Mouse (Mus musculus) myocyte (in vitro differentiated cells): ENCODE data around the gene Rab36. TPM values are rescaled to one million over a fixed set of nuclear protein-coding genes. Genes with fewer than 3 reads are reported as not detected.

ENCODE experiments used
- H3K27me3 ChIP-seq: one replicate; pipeline ENCODE4 v1.6.1; 2011; ENCODE audit not compliant: control insufficient read depth, insufficient read depth, insufficient read length
- H3K36me3 ChIP-seq: one replicate; pipeline ENCODE4 v1.6.1; 2011; ENCODE audit not compliant: control insufficient read depth, insufficient read depth
- H3K4me2 ChIP-seq: one replicate; pipeline ENCODE4 v1.6.1; 2011; ENCODE audit warnings: low read depth, control low read depth
- H3K4me3 ChIP-seq: one replicate; pipeline ENCODE4 v1.5.1; 2011; ENCODE audit warnings: mild to moderate bottlenecking, control low read depth, moderate library complexity
- H3K79me2 ChIP-seq: one replicate; pipeline ENCODE4 v1.6.1; 2011; ENCODE audit not compliant: control insufficient read depth, insufficient read depth
- H3ac ChIP-seq: one replicate; pipeline ENCODE4 v1.6.1; 2011; ENCODE audit not compliant: control insufficient read depth, insufficient read length
- CEBPB ChIP-seq: IDR thresholded peaks from 2 replicates; pipeline ENCODE4 v1.6.1; 2011; ENCODE audit warnings: mild to moderate bottlenecking, moderate library complexity; ENCODE audit not compliant: poor library complexity, insufficient read depth, severe bottlenecking
- E2F4 ChIP-seq: IDR thresholded peaks from one replicate; pipeline ENCODE4 v1.6.1; 2011; ENCODE audit warnings: mild to moderate bottlenecking, control low read depth, moderate library complexity; ENCODE audit not compliant: insufficient read depth
- MAX ChIP-seq: IDR thresholded peaks from one replicate; pipeline ENCODE4 v1.6.1; 2011; ENCODE audit warnings: low read depth, mild to moderate bottlenecking, control low read depth
- MYOD1 ChIP-seq, 3 experiments: IDR thresholded peaks; one replicate each; pipeline ENCODE4 v1.6.1; 2011; ENCODE audit warnings: control low read depth in 2 of 3, low read depth in 2 of 3, mild to moderate bottlenecking in 2 of 3, moderate library complexity in 1 of 3; ENCODE audit not compliant: insufficient read length in 2 of 3, control insufficient read depth in 1 of 3
- MYOG ChIP-seq, 3 experiments: IDR thresholded peaks; one replicate each; pipeline ENCODE4 v1.6.1; 2011; ENCODE audit warnings: control low read depth in 2 of 3, low read depth in 2 of 3, mild to moderate bottlenecking in 2 of 3; ENCODE audit not compliant: insufficient read length in 2 of 3, control insufficient read depth in 1 of 3, insufficient read depth in 1 of 3
- POLR2A ChIP-seq: IDR thresholded peaks from one replicate; pipeline ENCODE4 v1.6.1; 2011; ENCODE audit warnings: low read depth, mild to moderate bottlenecking, control low read depth, moderate library complexity; ENCODE audit not compliant: insufficient read length
- POLR2AphosphoS2 ChIP-seq: IDR thresholded peaks from one replicate; pipeline ENCODE4 v1.6.1; 2011; ENCODE audit warnings: low read depth, control low read depth; ENCODE audit not compliant: insufficient read length
- REST ChIP-seq: IDR thresholded peaks from one replicate; pipeline ENCODE4 v1.6.1; 2011; ENCODE audit warnings: mild to moderate bottlenecking, control low read depth, moderate library complexity; ENCODE audit not compliant: insufficient read depth, insufficient read length
- SRF ChIP-seq: IDR thresholded peaks from one replicate; pipeline ENCODE4 v1.6.1; 2011; ENCODE audit warnings: low read depth; ENCODE audit not compliant: control insufficient read depth, insufficient read length
- TCF12 ChIP-seq: IDR thresholded peaks from one replicate; pipeline ENCODE4 v1.6.1; 2011; ENCODE audit warnings: mild to moderate bottlenecking, control low read depth; ENCODE audit not compliant: poor library complexity, insufficient read depth, severe bottlenecking
- TCF3 ChIP-seq: IDR thresholded peaks from one replicate; pipeline ENCODE4 v1.6.1; 2011; ENCODE audit warnings: low read depth, control low read depth; ENCODE audit not compliant: insufficient read length
- USF1 ChIP-seq: IDR thresholded peaks from one replicate; pipeline ENCODE4 v1.6.1; 2011; ENCODE audit warnings: low read depth, mild to moderate bottlenecking, control low read depth, moderate library complexity
- polyA plus RNA-seq: library from polyadenylated mRNA; unstranded; fragments of >200 nt; fragmentation: generic; extraction: Trizol; gene quantifications from one replicate; pipeline ENCODE4 v1.2.1, GENCODE M21; 2012; ENCODE audit warnings: missing spikeins

Gene Rab36
- polyA plus RNA-seq, 1 experiment: 0.83 TPM

DNA sequence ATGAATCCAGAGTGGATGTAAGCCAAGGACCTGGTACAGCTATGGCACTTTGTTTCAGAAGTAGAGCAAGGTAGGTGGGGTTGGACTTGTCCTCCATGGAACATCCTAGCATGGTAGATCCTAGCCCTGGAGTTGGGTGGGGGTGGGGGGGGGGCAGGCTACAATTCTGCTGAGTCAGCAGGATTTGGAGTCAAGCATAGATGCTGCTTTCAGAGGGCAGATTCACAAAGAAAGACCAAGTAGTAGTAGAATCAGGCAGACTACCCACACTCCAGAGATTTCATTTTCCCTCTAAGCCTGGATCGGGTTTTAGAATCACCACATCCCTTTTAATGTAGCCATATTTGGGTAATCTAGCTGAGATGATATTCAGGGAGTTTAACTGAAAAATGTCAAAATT lies 57.5 kb downstream of the Rab36 start:
- TF ChIP-seq SRF (no peak), E2F4 (no peak), USF1 (no peak), TCF3 (no peak), CEBPB (no peak), POLR2AphosphoS2 (no peak), MYOD1 (IDR thresholded peaks at IDR 0.05; ENCODE audit: control insufficient read depth in 1 of 3, insufficient read length in 2 of 3, low read depth in 2 of 3) (no peak), TCF12 (no peak)
- H3K36me3 ChIP-seq: no peaks in the 10 kb centered on the region

DNA sequence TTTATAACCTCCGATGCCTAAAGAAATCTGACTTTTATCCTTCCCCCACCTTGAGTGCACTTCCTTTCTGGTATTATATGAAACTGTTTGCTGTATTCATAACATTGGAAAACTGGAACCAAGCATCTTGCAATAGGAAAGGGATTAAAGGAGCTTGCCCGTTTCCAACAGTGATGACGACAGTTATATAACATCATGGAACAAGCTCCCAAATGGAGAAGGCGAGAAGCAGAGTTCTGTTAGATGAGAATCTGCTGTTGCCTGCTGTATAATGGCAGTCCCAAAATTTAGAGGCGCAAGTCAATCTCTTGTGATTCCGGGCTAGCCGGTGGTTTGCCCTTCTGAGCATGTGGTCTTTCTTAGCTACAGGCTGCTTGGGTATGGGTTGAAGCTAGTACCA lies 58.4 kb downstream of the Rab36 start:
- H3K4me3 ChIP-seq: no peak overlapping the region
- H3ac ChIP-seq: no peak overlapping the region
- no peaks in the 10 kb centered on the region for H3K36me3 ChIP-seq
- TF ChIP-seq USF1: no peak
- TF ChIP-seq POLR2A: no peak
- no peak for TF ChIP-seq REST
- TF ChIP-seq MAX: no peak
- TF ChIP-seq TCF3: no peak
- no peak for TF ChIP-seq MYOG (IDR thresholded peaks at IDR 0.05; ENCODE audit: control insufficient read depth in 1 of 3, insufficient read depth in 1 of 3, insufficient read length in 2 of 3, low read depth in 2 of 3)
- TF ChIP-seq E2F4: no peak
- no peak for TF ChIP-seq CEBPB
- TF ChIP-seq TCF12: no peak
- no peak for TF ChIP-seq SRF
- no peak for TF ChIP-seq POLR2AphosphoS2
- TF ChIP-seq MYOD1 (IDR thresholded peaks at IDR 0.05; ENCODE audit: control insufficient read depth in 1 of 3, insufficient read length in 2 of 3, low read depth in 2 of 3): no peak
- peaks cover 30% of the 10 kb centered on the region for H3K79me2 ChIP-seq
- H3K4me2 ChIP-seq: no peak overlapping the region
- H3K27me3 ChIP-seq: no peaks in the 10 kb centered on the region

More for the DNA sequence above, 57.5 kb downstream of the Rab36 start:
- Histone ChIP-seq H3K79me2 (peaks cover 25% of the 10 kb centered on the region), H3K4me2 (no peak overlapping the region), H3ac (no peak overlapping the region), H3K27me3 (no peaks in the 10 kb centered on the region), H3K4me3 (no peak overlapping the region)

DNA sequence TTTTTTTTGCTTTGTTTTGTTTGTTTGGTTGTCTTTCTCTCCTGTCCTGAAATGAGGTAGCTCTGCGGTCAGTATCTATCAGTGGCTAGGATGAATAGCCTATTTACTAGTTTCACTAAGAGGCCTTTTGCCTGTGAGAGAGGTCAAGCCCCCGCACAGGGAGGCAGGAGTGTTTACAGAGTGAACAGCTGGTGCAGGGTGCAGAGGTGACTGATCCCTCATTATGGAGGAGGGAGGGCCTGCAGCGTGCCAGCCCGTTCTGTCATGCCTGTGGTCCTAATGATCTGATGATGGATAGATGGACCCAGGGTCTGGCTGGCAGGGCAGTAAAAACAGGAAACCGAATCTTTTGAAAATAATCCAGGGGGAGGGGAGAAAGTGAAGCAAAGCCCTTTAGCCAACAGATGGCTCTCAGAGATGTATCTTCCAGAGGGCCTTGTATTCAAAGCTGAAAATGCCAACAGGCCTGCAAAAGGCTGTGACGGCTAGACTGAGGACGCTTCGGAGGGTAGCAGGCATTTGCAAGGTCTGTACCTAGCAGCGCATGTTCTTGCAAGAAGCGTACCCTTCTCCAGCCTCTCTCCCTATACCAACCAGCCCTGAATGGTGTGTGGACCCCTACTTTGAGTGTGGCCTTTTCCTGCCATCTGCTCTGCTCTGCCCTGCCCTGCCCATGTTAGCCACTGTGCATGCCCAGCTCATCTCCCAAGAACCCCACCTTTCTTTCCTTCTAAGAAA lies 61.8 kb downstream of the Rab36 start:
- Histone ChIP-seq H3K79me2 (peaks cover 35% of the 10 kb centered on the region), H3ac (no peak overlapping the region), H3K36me3 (no peaks in the 10 kb centered on the region), H3K27me3 (no peaks in the 10 kb centered on the region), H3K4me3 (no peak overlapping the region), H3K4me2 (peak overlapping the region; percentile 1)
- TF ChIP-seq E2F4: no peak
- TF ChIP-seq REST: no peak
- TF ChIP-seq USF1: no peak
- no peak for TF ChIP-seq POLR2AphosphoS2
- peak in 2 of 3 experiments; percentile 78 to 90 for TF ChIP-seq MYOG (IDR thresholded peaks at IDR 0.05; ENCODE audit: control insufficient read depth in 1 of 3, insufficient read depth in 1 of 3, insufficient read length in 2 of 3, low read depth in 2 of 3)
- peak in 2 of 3 experiments; percentile 87 to 93 for TF ChIP-seq MYOD1 (IDR thresholded peaks at IDR 0.05; ENCODE audit: control insufficient read depth in 1 of 3, insufficient read length in 2 of 3, low read depth in 2 of 3)
- TF ChIP-seq CEBPB: no peak
- peak; percentile 58 for TF ChIP-seq TCF3
- TF ChIP-seq TCF12: peak; percentile 41
- no peak for TF ChIP-seq SRF
- TF ChIP-seq POLR2A: no peak
- no peak for TF ChIP-seq MAX

GRCm38 (mm10) chr10:75100298-75100697 lies 63.4 kb downstream of the Rab36 start:
- Histone ChIP-seq H3K79me2 (peaks cover 30% of the 10 kb centered on the region), H3K4me3 (no peak overlapping the region), H3K36me3 (no peaks in the 10 kb centered on the region), H3K4me2 (no peak overlapping the region), H3K27me3 (no peaks in the 10 kb centered on the region), H3ac (no peak overlapping the region)
- no peak for TF ChIP-seq E2F4
- TF ChIP-seq MAX: no peak
- TF ChIP-seq SRF: no peak
- TF ChIP-seq REST: no peak
- no peak for TF ChIP-seq USF1
- no peak for TF ChIP-seq POLR2A
- TF ChIP-seq TCF3: no peak
- no peak for TF ChIP-seq TCF12

DNA sequence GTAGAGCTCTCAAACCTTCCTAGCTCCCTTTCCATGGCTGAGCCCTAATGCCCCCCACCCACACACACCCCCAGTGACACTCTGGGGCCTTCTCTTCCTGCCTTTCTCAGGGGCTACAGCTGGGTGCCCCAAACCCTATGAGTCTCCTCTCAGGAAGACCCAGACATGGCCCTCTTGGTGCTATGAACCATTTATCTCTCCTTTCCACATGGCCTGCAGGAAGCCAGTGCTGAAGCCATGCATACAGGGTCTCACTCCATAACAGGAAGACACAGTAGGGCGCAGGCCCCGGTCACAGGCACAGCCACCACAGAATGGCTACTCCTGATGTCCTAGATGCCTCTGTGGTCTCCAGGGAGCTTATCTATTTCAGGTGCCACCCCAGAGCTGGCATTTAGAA lies 66.6 kb downstream of the Rab36 start:
- Histone ChIP-seq H3K4me3 (no peak overlapping the region), H3K4me2 (peak overlapping the region; percentile 71), H3K36me3 (no peaks in the 10 kb centered on the region), H3K79me2 (peaks cover 39% of the 10 kb centered on the region), H3K27me3 (no peaks in the 10 kb centered on the region), H3ac (no peak overlapping the region)
- TF ChIP-seq REST (no peak), USF1 (no peak), MYOG (IDR thresholded peaks at IDR 0.05; ENCODE audit: control insufficient read depth in 1 of 3, insufficient read depth in 1 of 3, insufficient read length in 2 of 3, low read depth in 2 of 3) (no peak), E2F4 (no peak), POLR2AphosphoS2 (no peak), MYOD1 (IDR thresholded peaks at IDR 0.05; ENCODE audit: control insufficient read depth in 1 of 3, insufficient read length in 2 of 3, low read depth in 2 of 3) (no peak), TCF3 (no peak), TCF12 (no peak), MAX (no peak), SRF (no peak), CEBPB (no peak), POLR2A (no peak)
